Mouse (Mus musculus): ENCODE data around the gene Gng4. TPM values are rescaled to one million over a fixed set of nuclear protein-coding genes. Genes with fewer than 3 reads are reported as not detected.

Gng4 gene
- total RNA-seq, 2 experiments from 2014 or later, result 0.31 to 0.47 TPM

Other genes with a start within 250 kb of the Gng4 start
- gene Lyst, start 193.7 kb upstream of the Gng4 start, total RNA-seq (2021), result 1 to 10 TPM; 4.4 to 7.5 TPM
- gene B3galnt2, start 170.4 kb downstream of the Gng4 start, total RNA-seq (2021), result 10 to 100 TPM; 35.9 to 40.2 TPM